Mouse (Mus musculus) thymus, postnatal 4 days (tissue): ENCODE measurements at regions not wholly inside any gene's neighbourhood (a gene's known extent, or its start where the extent isn't known, plus 50 kb on each side); places are given as distances from the start of the nearest gene placed in this dataset.

Source experiments
- DNase-seq: peaks from one replicate; pipeline ENCODE4 v3.0.0; 2021

DNA sequence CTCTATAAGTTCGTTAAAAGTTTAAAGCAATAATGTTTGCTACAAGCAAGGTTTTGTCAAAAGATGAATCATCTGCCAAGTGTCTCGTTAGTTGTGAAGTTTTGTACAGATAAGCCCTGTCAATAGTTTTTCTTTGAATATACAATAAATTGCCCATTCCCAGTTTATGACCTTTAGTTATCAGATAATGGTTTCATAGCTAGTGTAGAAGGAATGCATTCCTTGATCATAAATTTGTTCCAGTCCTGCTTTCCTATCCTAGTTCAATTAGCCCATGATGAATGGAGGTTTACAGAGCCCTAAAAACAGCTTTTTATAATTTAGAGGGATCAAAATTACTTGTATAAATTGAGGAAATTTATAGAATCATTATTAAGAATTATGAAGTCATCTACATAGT, 62.5 kb upstream of the Lrch2 start:
- no peak for DNase-seq

DNA sequence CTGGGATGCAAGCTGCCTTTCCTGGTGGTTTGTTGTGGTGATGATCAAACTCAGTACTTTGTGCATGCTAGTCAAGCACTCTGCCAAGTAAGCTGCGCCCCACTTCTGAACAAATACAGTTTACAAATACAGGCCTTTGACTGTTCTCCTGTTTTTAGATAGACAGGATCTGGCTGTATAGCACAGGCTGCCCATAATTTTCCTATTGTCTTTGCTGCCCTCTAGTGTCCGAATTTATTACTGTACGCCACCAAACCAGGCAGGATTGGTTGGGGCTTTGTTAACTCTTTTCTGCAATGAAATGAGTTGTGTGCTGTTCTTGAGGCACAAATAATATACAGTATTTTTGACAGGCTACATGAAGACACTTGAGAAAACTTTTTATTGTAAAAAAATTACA, 54.8 kb upstream of the Lrch2 start:
- DNase-seq: peak; percentile 6
